Mouse (Mus musculus) brain, embryonic 14.5 days (tissue): Measurements from ENCODE around the gene 4933414I15Rik.

Source experiments
- CTCF ChIP-seq: fragments of 200-500 bp; IDR thresholded peaks from 2 replicates; pipeline ENCODE4 v1.5.1; 2012; ENCODE audit warnings: inconsistent platforms, mild to moderate bottlenecking, moderate library complexity, borderline replicate concordance; ENCODE audit not compliant: insufficient read depth, insufficient read length; ENCODE audit errors: extremely low read depth
- POLR2A ChIP-seq: fragments of 200-500 bp; IDR thresholded peaks from 2 replicates; pipeline ENCODE4 v1.6.1; 2012; ENCODE audit warnings: mild to moderate bottlenecking, inconsistent platforms, borderline replicate concordance; ENCODE audit not compliant: poor library complexity, insufficient read depth, insufficient read length, severe bottlenecking; ENCODE audit errors: extremely low read depth

GRCm38 (mm10) chr11:50897359-50897758 lies 46.2 kb downstream of the 4933414I15Rik start:
- TF ChIP-seq CTCF: no peak
- no peak for TF ChIP-seq POLR2A
